Mouse (Mus musculus) embryonic facial prominence, embryonic 11.5 days (tissue): ENCODE measurements around the gene Snrpc. TPM values are rescaled to one million over a fixed set of nuclear protein-coding genes. Genes with fewer than 3 reads are reported as not detected.

Experiments
- ATAC-seq: fragments of 200-750 bp; cut with Nextera tagmentation; replicated peaks from 2 replicates; pipeline ENCODE4 v1.8.0; 2017; ENCODE audit warnings: low read depth; ENCODE audit not compliant: insufficient number of reproducible peaks, low FRiP score, low TSS enrichment
- DNase-seq: peaks from one replicate; pipeline ENCODE4 v3.0.0-alpha.2; 2015; ENCODE audit warnings: low spot score
- H3K27ac ChIP-seq: fragments of 300-500 bp; sonication (generic); replicated peaks from 2 replicates; pipeline ENCODE4 v1.5.1; 2014; ENCODE audit warnings: mild to moderate bottlenecking, low read depth, low read length, control low read depth
- H3K27me3 ChIP-seq: fragments of 300-500 bp; sonication (generic); 2 replicates; pipeline ENCODE4 v1.6.1; 2014; ENCODE audit warnings: mild to moderate bottlenecking, low read length, moderate library complexity, mixed read lengths; ENCODE audit not compliant: control insufficient read depth, insufficient read depth
- H3K36me3 ChIP-seq: fragments of 300-500 bp; sonication (generic); replicated peaks from 2 replicates; pipeline ENCODE4 v1.6.1; 2014; ENCODE audit warnings: low read depth, mild to moderate bottlenecking, low read length, moderate library complexity, mixed read lengths; ENCODE audit not compliant: control insufficient read depth, insufficient read depth
- H3K4me1 ChIP-seq: fragments of 300-500 bp; sonication (generic); 2 replicates; pipeline ENCODE4 v1.6.1; 2014; ENCODE audit warnings: low read length, mixed read lengths; ENCODE audit not compliant: control insufficient read depth, insufficient read depth
- H3K4me2 ChIP-seq: fragments of 300-500 bp; sonication (generic); 2 replicates; pipeline ENCODE4 v1.6.1; 2014; ENCODE audit warnings: low read depth, mild to moderate bottlenecking, control low read depth, low read length, moderate library complexity
- H3K4me3 ChIP-seq: fragments of 300-500 bp; sonication (generic); 2 replicates; pipeline ENCODE4 v1.5.1; 2014; ENCODE audit warnings: low read depth, low read length, control low read depth
- H3K9ac ChIP-seq: fragments of 300-500 bp; sonication (generic); replicated peaks from 2 replicates; pipeline ENCODE4 v1.6.1; 2014; ENCODE audit warnings: mild to moderate bottlenecking, control low read depth, low read length
- H3K9me3 ChIP-seq: fragments of 300-500 bp; sonication (generic); replicated peaks from 2 replicates; pipeline ENCODE4 v1.6.1; 2016; ENCODE audit warnings: mild to moderate bottlenecking, low read length, inconsistent platforms, mixed read lengths; ENCODE audit not compliant: control insufficient read depth
- WGBS: fragments of 180-500 bp; shearing (Covaris S2); extraction: QIAGEN DNeasy Blood & Tissue Kit; methylation state at CpG from one replicate; pipeline ENCODE4 v1.1.7; 2014; 5-methylcytosine and 5-hydroxymethylcytosine counted together
- polyA plus RNA-seq: library from polyadenylated mRNA; unstranded; fragments of >200 nt; fragmentation: Nextera tagmentation; extraction: Ambion mirVana; gene quantifications from 2 replicates; pipeline ENCODE4 v1.2.1, GENCODE M21; 2014

The Snrpc gene
- polyA plus RNA-seq, 1 experiment from 2014 or later: 368 TPM

DNA sequence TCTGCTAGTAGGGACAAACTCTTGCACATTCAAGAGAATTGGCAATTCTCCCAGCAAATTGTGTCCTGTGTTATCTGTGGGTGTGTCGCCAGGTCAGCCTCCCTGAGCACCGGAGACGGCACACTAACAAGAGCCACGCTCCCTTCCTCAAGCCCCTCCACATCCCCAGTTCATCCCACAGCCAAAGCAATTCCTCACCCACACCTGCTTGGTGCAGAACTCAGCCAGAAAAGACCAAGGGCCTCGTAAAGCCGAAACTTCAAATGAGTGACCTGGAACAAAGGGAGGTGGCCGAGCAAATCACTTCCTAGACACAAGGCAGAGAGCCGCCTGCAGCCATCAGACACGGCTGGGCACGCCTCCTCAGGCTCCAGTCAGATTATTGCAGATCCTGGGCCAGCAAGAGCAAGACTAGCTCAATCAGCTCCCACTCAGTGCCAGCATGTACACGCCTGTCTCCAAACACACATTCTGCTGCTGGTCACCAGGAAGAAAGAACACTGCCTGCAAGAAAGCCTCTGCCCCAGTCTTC lies 40.5 kb upstream of the Snrpc start:
- Histone ChIP-seq H3K4me3 (no peak overlapping the region), H3K9ac (no peak overlapping the region), H3K4me1 (no peaks in the 10 kb centered on the region; the same call in none of the 2 replicates), H3K27ac (peak overlapping the region; percentile 31; the same call in 1 of the 2 replicates), H3K27me3 (no peaks in the 10 kb centered on the region), H3K4me2 (no peak overlapping the region), H3K9me3 (no peaks in the 10 kb centered on the region), H3K36me3 (no peaks in the 10 kb centered on the region)
- peak; percentile 53 for DNase-seq
- WGBS: 59% methylated on average over 11 of the region's 11 CpGs
- no peak for ATAC-seq

DNA sequence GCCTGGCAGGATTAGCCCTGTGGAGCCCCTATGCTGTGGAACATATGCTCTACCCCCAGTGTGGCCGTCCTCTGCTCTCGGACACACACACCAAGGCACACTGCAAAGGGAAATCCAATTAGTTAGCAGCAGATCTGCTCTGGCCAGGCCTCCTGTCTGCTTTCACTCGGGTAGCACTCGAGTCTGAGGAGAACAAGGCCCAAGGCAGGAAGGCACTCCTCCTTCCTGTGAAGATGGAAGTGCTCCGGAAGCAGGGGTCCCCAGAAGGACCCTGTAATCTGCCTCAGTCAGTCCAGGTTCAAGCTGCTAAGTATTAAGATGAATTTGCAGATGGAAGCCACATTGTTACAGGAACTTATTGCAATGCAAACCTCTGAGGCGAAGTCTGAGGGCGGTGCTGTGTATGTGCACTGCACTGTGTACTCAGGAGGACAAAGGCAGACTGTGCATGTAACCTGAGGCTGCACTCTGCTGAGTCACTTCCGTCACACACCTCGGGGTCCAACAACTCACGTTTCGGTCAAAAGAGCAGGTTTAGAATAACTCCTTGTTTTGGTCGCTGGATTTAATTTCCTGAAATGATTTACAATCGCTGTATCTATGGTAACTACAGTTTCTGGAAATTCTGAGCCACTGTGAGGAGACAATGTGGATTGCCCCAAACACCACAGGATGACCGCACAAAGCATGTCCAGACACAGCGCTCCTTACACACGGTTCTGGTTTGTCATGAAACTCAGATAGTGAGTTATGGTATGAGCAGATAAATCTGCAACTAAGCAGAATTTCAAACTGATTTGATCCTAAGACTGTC lies 38.0 kb upstream of the Snrpc start:
- peak; percentile 87 for ATAC-seq
- WGBS: 23% methylated on average over 16 of the region's 16 CpGs
- H3K4me2 ChIP-seq: no peak overlapping the region

DNA sequence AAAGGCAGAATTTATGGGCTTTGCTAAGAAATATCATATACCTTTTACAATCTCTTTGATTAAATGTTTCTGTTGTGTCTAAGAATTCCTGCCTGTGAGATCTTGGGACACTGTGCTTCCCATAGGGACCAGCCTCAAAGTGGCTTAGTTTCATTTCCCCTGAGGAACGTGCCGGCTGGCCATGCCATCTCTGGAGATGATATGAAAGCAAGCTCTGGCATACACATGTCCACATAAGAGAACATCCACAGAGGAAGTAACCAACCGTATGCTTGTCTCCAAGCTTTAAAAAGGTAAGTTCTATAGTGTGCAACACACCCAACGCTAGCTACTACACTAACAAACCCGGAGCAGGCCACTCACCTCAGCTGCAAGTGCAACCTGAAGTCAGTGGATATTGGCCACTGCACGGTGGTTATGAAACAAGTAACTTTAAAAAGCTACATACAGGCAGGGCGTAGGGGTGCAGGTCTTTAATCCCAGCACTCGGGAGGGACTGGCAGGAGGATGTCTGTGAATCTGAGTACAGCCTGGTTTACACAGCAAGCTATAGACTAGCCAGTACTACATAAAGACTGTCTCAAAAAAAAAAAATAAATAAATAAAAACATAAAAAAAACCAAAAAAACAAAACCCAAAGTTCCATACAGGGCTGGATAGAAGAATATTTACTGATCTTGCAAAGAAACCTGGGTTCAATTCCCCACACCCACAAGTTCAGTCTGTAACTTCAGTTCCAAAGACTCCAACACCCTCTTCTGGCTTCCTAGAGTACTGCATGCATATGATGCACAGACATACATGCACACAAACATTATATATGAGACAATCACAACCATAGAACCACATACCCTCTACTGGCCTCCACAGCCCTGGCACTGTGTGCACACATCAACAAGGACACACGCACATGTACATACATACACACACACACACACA lies 37.0 kb upstream of the Snrpc start:
- DNase-seq: no peak
- H3K4me3 ChIP-seq: no peak overlapping the region
- WGBS: 74% methylated on average over 9 of the region's 9 CpGs
- H3K4me1 ChIP-seq: no peaks in the 10 kb centered on the region; the same call in none of the 2 replicates
- no peak overlapping the region for H3K27ac ChIP-seq
- H3K9ac ChIP-seq: no peak overlapping the region
- H3K27me3 ChIP-seq: no peaks in the 10 kb centered on the region
- H3K4me2 ChIP-seq: no peak overlapping the region
- no peaks in the 10 kb centered on the region for H3K36me3 ChIP-seq
- no peak for ATAC-seq
- no peaks in the 10 kb centered on the region for H3K9me3 ChIP-seq

More for the DNA sequence above, 38.0 kb upstream of the Snrpc start:
- H3K9ac ChIP-seq: peak overlapping the region; percentile 48
- peak overlapping the region; percentile 88 for H3K27ac ChIP-seq
- no peak overlapping the region for H3K4me3 ChIP-seq
- no peaks in the 10 kb centered on the region for H3K27me3 ChIP-seq
- no peaks in the 10 kb centered on the region; the same call in none of the 2 replicates for H3K4me1 ChIP-seq
- no peaks in the 10 kb centered on the region for H3K36me3 ChIP-seq
- no peaks in the 10 kb centered on the region for H3K9me3 ChIP-seq
- peak; percentile 86 for DNase-seq

GRCm38 (mm10) chr17:27803752-27804151 lies 34.2 kb upstream of the Snrpc start:
- H3K4me2 ChIP-seq: no peak overlapping the region
- no peak overlapping the region for H3K27ac ChIP-seq
- no peaks in the 10 kb centered on the region for H3K27me3 ChIP-seq
- no peak overlapping the region for H3K9ac ChIP-seq
- no peaks in the 10 kb centered on the region; the same call in 1 of the 2 replicates for H3K4me1 ChIP-seq
- DNase-seq (no peak), ATAC-seq (no peak)
- WGBS: 86% methylated on average over 4 of the region's 4 CpGs
- no peak overlapping the region for H3K4me3 ChIP-seq
- no peaks in the 10 kb centered on the region for H3K9me3 ChIP-seq
- H3K36me3 ChIP-seq: no peaks in the 10 kb centered on the region

DNA sequence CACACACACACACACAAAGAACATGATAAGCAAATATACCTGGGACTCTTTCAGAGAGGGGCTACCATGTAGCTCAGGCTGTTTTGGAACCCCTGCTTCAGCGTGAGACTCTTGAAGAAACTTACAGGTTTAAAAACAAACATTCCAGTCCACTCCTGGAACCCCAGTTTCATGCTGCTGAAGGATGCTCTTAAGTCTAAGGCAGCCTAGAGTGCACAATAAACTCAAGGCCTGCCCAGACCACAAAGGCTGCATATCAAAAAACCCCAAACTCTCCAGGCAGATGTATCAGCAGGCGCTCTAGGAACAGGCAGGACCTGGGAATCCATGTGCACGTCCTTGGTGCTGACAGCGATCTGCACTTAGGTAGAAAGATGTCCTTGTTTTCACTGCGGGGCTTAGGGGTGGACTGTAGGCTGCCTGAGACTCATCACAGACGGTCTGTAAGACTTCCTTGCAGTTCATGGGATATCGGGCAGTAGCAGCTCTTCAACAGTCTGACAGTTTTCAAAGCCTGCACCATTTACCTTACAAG lies 33.7 kb upstream of the Snrpc start:
- Histone ChIP-seq H3K27me3 (no peaks in the 10 kb centered on the region), H3K9ac (no peak overlapping the region), H3K4me1 (no peaks in the 10 kb centered on the region; the same call in 1 of the 2 replicates), H3K4me2 (no peak overlapping the region), H3K4me3 (no peak overlapping the region), H3K27ac (no peak overlapping the region), H3K36me3 (no peaks in the 10 kb centered on the region), H3K9me3 (no peaks in the 10 kb centered on the region)
- ATAC-seq (no peak), DNase-seq (no peak)
- 86% methylated on average over 7 of the region's 7 CpGs for WGBS

GRCm38 (mm10) chr17:27804803-27805770 lies 32.9 kb upstream of the Snrpc start:
- H3K27me3 ChIP-seq: no peaks in the 10 kb centered on the region
- WGBS: 88% methylated on average over 10 of the region's 10 CpGs
- no peak for ATAC-seq

GRCm38 (mm10) chr17:27807542-27808078 lies 30.3 kb upstream of the Snrpc start:
- DNase-seq: peak; percentile 45
- WGBS: 59% methylated on average over 2 of the region's 2 CpGs
- Histone ChIP-seq H3K9me3 (no peaks in the 10 kb centered on the region), H3K27ac (no peak overlapping the region), H3K4me1 (no peaks in the 10 kb centered on the region), H3K9ac (no peak overlapping the region), H3K36me3 (no peaks in the 10 kb centered on the region), H3K4me3 (no peak overlapping the region), H3K4me2 (no peak overlapping the region), H3K27me3 (no peaks in the 10 kb centered on the region)
- ATAC-seq: no peak

More at GRCm38 (mm10) chr17:27804803-27805770, 32.9 kb upstream of the Snrpc start:
- no peak overlapping the region for H3K4me2 ChIP-seq
- H3K4me1 ChIP-seq: no peaks in the 10 kb centered on the region
- no peak for DNase-seq
- no peak overlapping the region for H3K27ac ChIP-seq
- no peak overlapping the region for H3K9ac ChIP-seq
- no peaks in the 10 kb centered on the region for H3K36me3 ChIP-seq
- H3K4me3 ChIP-seq: no peak overlapping the region
- H3K9me3 ChIP-seq: no peaks in the 10 kb centered on the region
